Mouse (Mus musculus): Measurements from ENCODE around the gene Kif12. TPM values are rescaled to one million over a fixed set of nuclear protein-coding genes. Genes with fewer than 3 reads are reported as not detected.

The Kif12 gene
- not detected in 2 replicates for polyA plus RNA-seq (2014; fragmentation: Nextera tagmentation; extraction: Ambion mirVana)

GRCm38 (mm10) chr4:63171969-63172685 lies at the start of gene Kif12:
Gene Kif12, minus strand, starts transcription at chr4:63172131.
- no peaks in the 10 kb centered on the region for H3K36me3 ChIP-seq (ENCODE audit: control insufficient read depth, insufficient read depth, low read length)
- no peak for DNase-seq (ENCODE audit: low spot score)
- no peaks in the 10 kb centered on the region for H3K27me3 ChIP-seq (ENCODE audit: control insufficient read depth, insufficient read depth, low read length)
- H3K4me3 ChIP-seq (ENCODE audit: low read depth, low read length) = no peak within 1 kb of the TSS
- no peaks in the 10 kb centered on the region for H3K9me3 ChIP-seq (ENCODE audit: control insufficient read depth, low read length)
- no peak within 1 kb of the TSS for H3K9ac ChIP-seq (ENCODE audit: low read length)
- no peak within 1 kb of the TSS for H3K27ac ChIP-seq (ENCODE audit: low read depth, low read length)
- no peaks in the 10 kb centered on the region for H3K4me1 ChIP-seq (ENCODE audit: control insufficient read depth, insufficient read depth, low read length)
- WGBS = 78% methylated on average over 4 of the region's 4 CpGs
- H3K4me2 ChIP-seq (ENCODE audit: low read depth) = no peak within 1 kb of the TSS
- no peak for ATAC-seq (ENCODE audit: insufficient read depth, low FRiP score, low TSS enrichment)

- H3K4me1 ChIP-seq (ENCODE audit: control insufficient read depth, insufficient read depth, low read length) = 0 out of 2 replicates have a peak, but pooled peaks cover 8% of the 10 kb centered on the region
- H3K9ac ChIP-seq (ENCODE audit: low read length) = no peak overlapping the region
- H3K4me2 ChIP-seq (ENCODE audit: low read depth) = no peak overlapping the region
- no peaks in the 10 kb centered on the region for H3K27me3 ChIP-seq (ENCODE audit: control insufficient read depth, insufficient read depth, low read length)
- DNase-seq (ENCODE audit: low spot score) = no peak
- no peak for ATAC-seq (ENCODE audit: insufficient read depth, low FRiP score, low TSS enrichment)
- no peaks in the 10 kb centered on the region for H3K9me3 ChIP-seq (ENCODE audit: control insufficient read depth, low read length)
- no peaks in the 10 kb centered on the region for H3K36me3 ChIP-seq (ENCODE audit: control insufficient read depth, insufficient read depth, low read length)
- H3K27ac ChIP-seq (ENCODE audit: low read depth, low read length) = no peak overlapping the region
- WGBS = 86% methylated on average over 15 of the region's 15 CpGs
- no peak overlapping the region for H3K4me3 ChIP-seq (ENCODE audit: low read depth, low read length)
Observed at GRCm38 (mm10) chr4:63221096-63221958, 49.4 kb upstream of the Kif12 start.

GRCm38 (mm10) chr4:63219635-63220034 lies 47.7 kb upstream of the Kif12 start:
- Histone ChIP-seq H3K4me1 (ENCODE audit: control insufficient read depth, insufficient read depth, low read length) (0 out of 2 replicates have a peak, but pooled peaks cover 10% of the 10 kb centered on the region), H3K9me3 (ENCODE audit: control insufficient read depth, low read length) (no peaks in the 10 kb centered on the region), H3K9ac (ENCODE audit: low read length) (no peak overlapping the region), H3K4me3 (ENCODE audit: low read depth, low read length) (no peak overlapping the region), H3K36me3 (ENCODE audit: control insufficient read depth, insufficient read depth, low read length) (no peaks in the 10 kb centered on the region), H3K4me2 (ENCODE audit: low read depth) (no peak overlapping the region), H3K27me3 (ENCODE audit: control insufficient read depth, insufficient read depth, low read length) (peaks cover 3% of the 10 kb centered on the region), H3K27ac (ENCODE audit: low read depth, low read length) (no peak overlapping the region)
- DNase-seq (ENCODE audit: low spot score) = no peak
- ATAC-seq (ENCODE audit: insufficient read depth, low FRiP score, low TSS enrichment) = no peak
- WGBS = 91% methylated on average over 6 of the region's 6 CpGs

GRCm38 (mm10) chr4:63219059-63219458 lies 47.1 kb upstream of the Kif12 start:
- ATAC-seq (ENCODE audit: insufficient read depth, low FRiP score, low TSS enrichment) (no peak), DNase-seq (ENCODE audit: low spot score) (no peak)
- 84% methylated on average over 3 of the region's 3 CpGs for WGBS
- H3K9ac ChIP-seq (ENCODE audit: low read length) = no peak overlapping the region
- H3K9me3 ChIP-seq (ENCODE audit: control insufficient read depth, low read length) = no peaks in the 10 kb centered on the region
- H3K4me2 ChIP-seq (ENCODE audit: low read depth) = no peak overlapping the region
- 0 out of 2 replicates have a peak, but pooled peaks cover 15% of the 10 kb centered on the region for H3K4me1 ChIP-seq (ENCODE audit: control insufficient read depth, insufficient read depth, low read length)
- H3K27me3 ChIP-seq (ENCODE audit: control insufficient read depth, insufficient read depth, low read length) = peaks cover 9% of the 10 kb centered on the region
- H3K27ac ChIP-seq (ENCODE audit: low read depth, low read length) = no peak overlapping the region
- no peak overlapping the region for H3K4me3 ChIP-seq (ENCODE audit: low read depth, low read length)
- H3K36me3 ChIP-seq (ENCODE audit: control insufficient read depth, insufficient read depth, low read length) = no peaks in the 10 kb centered on the region

GRCm38 (mm10) chr4:63217513-63217912 lies 45.6 kb upstream of the Kif12 start:
- H3K36me3 ChIP-seq (ENCODE audit: control insufficient read depth, insufficient read depth, low read length) = no peaks in the 10 kb centered on the region
- H3K4me1 ChIP-seq (ENCODE audit: control insufficient read depth, insufficient read depth, low read length) = 0 out of 2 replicates have a peak, but pooled peaks cover 19% of the 10 kb centered on the region
- ATAC-seq (ENCODE audit: insufficient read depth, low FRiP score, low TSS enrichment) = no peak
- H3K27ac ChIP-seq (ENCODE audit: low read depth, low read length) = no peak overlapping the region
- H3K4me2 ChIP-seq (ENCODE audit: low read depth) = no peak overlapping the region
- no peak overlapping the region for H3K9ac ChIP-seq (ENCODE audit: low read length)
- whole genome bisulfite sequencing = 83% methylated on average over 6 of the region's 6 CpGs
- DNase-seq (ENCODE audit: low spot score) = no peak
- H3K4me3 ChIP-seq (ENCODE audit: low read depth, low read length) = no peak overlapping the region
- no peaks in the 10 kb centered on the region for H3K9me3 ChIP-seq (ENCODE audit: control insufficient read depth, low read length)
- H3K27me3 ChIP-seq (ENCODE audit: control insufficient read depth, insufficient read depth, low read length) = peaks cover 22% of the 10 kb centered on the region

- Histone ChIP-seq H3K27ac (ENCODE audit: low read depth, low read length) (no peak overlapping the region), H3K9ac (ENCODE audit: low read length) (peak overlapping the region; percentile 74; the same call in 1 of the 2 replicates), H3K4me2 (ENCODE audit: low read depth) (peak overlapping the region; percentile 100), H3K4me3 (ENCODE audit: low read depth, low read length) (peak overlapping the region; percentile 82), H3K27me3 (ENCODE audit: control insufficient read depth, insufficient read depth, low read length) (peaks cover 22% of the 10 kb centered on the region), H3K36me3 (ENCODE audit: control insufficient read depth, insufficient read depth, low read length) (no peaks in the 10 kb centered on the region), H3K4me1 (ENCODE audit: control insufficient read depth, insufficient read depth, low read length) (0 out of 2 replicates have a peak, but pooled peaks cover 19% of the 10 kb centered on the region), H3K9me3 (ENCODE audit: control insufficient read depth, low read length) (no peaks in the 10 kb centered on the region)
- no peak for ATAC-seq (ENCODE audit: insufficient read depth, low FRiP score, low TSS enrichment)
- WGBS = 34% methylated on average over 9 of the region's 9 CpGs
- peak; percentile 19 for DNase-seq (ENCODE audit: low spot score)
Observed at GRCm38 (mm10) chr4:63216566-63216965, 44.6 kb upstream of the Kif12 start.

GRCm38 (mm10) chr4:63215993-63216531 lies 44.1 kb upstream of the Kif12 start:
- H3K27me3 ChIP-seq (ENCODE audit: control insufficient read depth, insufficient read depth, low read length) = peaks cover 22% of the 10 kb centered on the region
- no peaks in the 10 kb centered on the region for H3K9me3 ChIP-seq (ENCODE audit: control insufficient read depth, low read length)
- peak; percentile 82 for ATAC-seq (ENCODE audit: insufficient read depth, low FRiP score, low TSS enrichment)
- 0 out of 2 replicates have a peak, but pooled peaks cover 19% of the 10 kb centered on the region for H3K4me1 ChIP-seq (ENCODE audit: control insufficient read depth, insufficient read depth, low read length)
- peak; percentile 81 for DNase-seq (ENCODE audit: low spot score)
- H3K36me3 ChIP-seq (ENCODE audit: control insufficient read depth, insufficient read depth, low read length) = no peaks in the 10 kb centered on the region
- peak overlapping the region; percentile 100 for H3K4me2 ChIP-seq (ENCODE audit: low read depth)
- peak overlapping the region; percentile 74 for H3K9ac ChIP-seq (ENCODE audit: low read length)
- H3K4me3 ChIP-seq (ENCODE audit: low read depth, low read length) = peak overlapping the region; percentile 82
- H3K27ac ChIP-seq (ENCODE audit: low read depth, low read length) = no peak overlapping the region
- 1% methylated on average over 24 of the region's 24 CpGs for WGBS

- 0 out of 2 replicates have a peak, but pooled peaks cover 19% of the 10 kb centered on the region for H3K4me1 ChIP-seq (ENCODE audit: control insufficient read depth, insufficient read depth, low read length)
- H3K27ac ChIP-seq (ENCODE audit: low read depth, low read length) = no peak overlapping the region
- peak overlapping the region; percentile 82 for H3K4me3 ChIP-seq (ENCODE audit: low read depth, low read length)
- peaks cover 22% of the 10 kb centered on the region for H3K27me3 ChIP-seq (ENCODE audit: control insufficient read depth, insufficient read depth, low read length)
- 0% methylated on average over 54 of the region's 71 CpGs for WGBS
- peak overlapping the region; percentile 74 for H3K9ac ChIP-seq (ENCODE audit: low read length)
- ATAC-seq (ENCODE audit: insufficient read depth, low FRiP score, low TSS enrichment) (peak; percentile 64), DNase-seq (ENCODE audit: low spot score) (peak; percentile 88)
- H3K4me2 ChIP-seq (ENCODE audit: low read depth) = peak overlapping the region; percentile 100
- no peaks in the 10 kb centered on the region for H3K9me3 ChIP-seq (ENCODE audit: control insufficient read depth, low read length)
- H3K36me3 ChIP-seq (ENCODE audit: control insufficient read depth, insufficient read depth, low read length) = no peaks in the 10 kb centered on the region
Observed at GRCm38 (mm10) chr4:63215185-63215992, 43.5 kb upstream of the Kif12 start.
